Mouse (Mus musculus): ENCODE data around the gene Ablim2. TPM values are rescaled to one million over a fixed set of nuclear protein-coding genes. Genes with fewer than 3 reads are reported as not detected.

Ablim2 gene
- polyA plus RNA-seq, 1 experiment, result 5.1 TPM

DNA sequence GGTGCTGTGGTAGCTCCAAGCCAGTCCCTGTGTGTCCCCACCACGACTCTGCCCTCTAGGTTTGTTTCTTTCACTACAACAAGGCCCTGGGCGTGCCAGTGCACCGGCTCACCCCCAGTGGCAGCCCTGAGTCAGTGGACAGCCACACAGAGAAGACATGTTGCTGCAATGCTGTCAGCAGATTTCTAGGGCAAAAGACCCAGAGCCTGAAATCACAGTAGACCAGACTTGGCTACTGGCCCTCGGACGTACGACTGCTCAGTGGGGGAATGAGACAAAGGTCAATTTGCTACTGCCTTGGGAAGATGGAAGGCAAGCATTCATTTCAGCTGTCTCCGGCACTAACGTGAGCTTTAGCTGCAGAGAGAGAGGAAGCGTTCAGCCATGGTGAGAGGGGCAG is 124.7 kb downstream of the Ablim2 start:
- H3K4me1 ChIP-seq (ENCODE audit: control insufficient read depth, insufficient read depth, insufficient read length), result no peaks in the 10 kb centered on the region
- no peak for DNase-seq (ENCODE audit: low read depth in 1 of 2, low spot score in 2 of 2)
- 77% methylated on average over 9 of the region's 9 CpGs for WGBS
- TF ChIP-seq CTCF (IDR thresholded peaks at IDR 0.05; ENCODE audit: extremely low read depth, insufficient read depth, insufficient read length, insufficient replicate concordance), result no peak
- no peak for TF ChIP-seq POLR2A (IDR thresholded peaks at IDR 0.05; ENCODE audit: low read depth, low read length)
- H3K27ac ChIP-seq (ENCODE audit: insufficient read depth, low read length), result no peak overlapping the region
- H3K27me3 ChIP-seq (ENCODE audit: control insufficient read depth, insufficient read depth, low read length), result no peaks in the 10 kb centered on the region
- H3K4me3 ChIP-seq (ENCODE audit: extremely low read depth, insufficient read depth, insufficient read length), result no peak overlapping the region
- no peaks in the 10 kb centered on the region for H3K36me3 ChIP-seq (ENCODE audit: control insufficient read depth, insufficient read depth, low read length)

DNA sequence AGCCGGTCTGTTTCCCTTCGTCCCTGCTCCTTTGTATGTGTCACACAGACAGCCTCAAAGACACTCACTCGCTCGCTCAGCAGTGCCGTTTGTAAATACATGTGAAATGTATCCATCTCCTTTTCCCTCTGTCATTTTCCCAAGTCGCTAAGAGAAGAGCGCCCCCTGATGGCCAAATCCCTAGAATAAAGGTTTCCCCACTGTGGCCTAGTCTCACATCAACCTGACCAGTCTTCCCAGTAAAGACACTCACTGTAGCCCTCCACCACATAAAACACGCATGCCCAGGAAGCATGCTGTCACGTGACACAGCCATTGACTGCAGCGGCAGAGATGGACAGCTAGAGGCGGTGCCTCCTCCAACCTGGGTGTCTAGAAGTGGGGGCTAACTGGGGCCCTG is 126.6 kb downstream of the Ablim2 start:
- Histone ChIP-seq H3K27ac (ENCODE audit: insufficient read depth, low read length) (no peak overlapping the region), H3K36me3 (ENCODE audit: control insufficient read depth, insufficient read depth, low read length) (no peaks in the 10 kb centered on the region), H3K4me3 (ENCODE audit: extremely low read depth, insufficient read depth, insufficient read length) (no peak overlapping the region), H3K27me3 (ENCODE audit: control insufficient read depth, insufficient read depth, low read length) (no peaks in the 10 kb centered on the region), H3K4me1 (ENCODE audit: control insufficient read depth, insufficient read depth, insufficient read length) (no peaks in the 10 kb centered on the region)
- no peak for DNase-seq (ENCODE audit: low read depth in 1 of 2, low spot score in 2 of 2)
- WGBS, result 59% methylated on average over 11 of the region's 11 CpGs
- TF ChIP-seq POLR2A (IDR thresholded peaks at IDR 0.05; ENCODE audit: low read depth, low read length) (no peak), CTCF (IDR thresholded peaks at IDR 0.05; ENCODE audit: extremely low read depth, insufficient read depth, insufficient read length, insufficient replicate concordance) (no peak)

DNA sequence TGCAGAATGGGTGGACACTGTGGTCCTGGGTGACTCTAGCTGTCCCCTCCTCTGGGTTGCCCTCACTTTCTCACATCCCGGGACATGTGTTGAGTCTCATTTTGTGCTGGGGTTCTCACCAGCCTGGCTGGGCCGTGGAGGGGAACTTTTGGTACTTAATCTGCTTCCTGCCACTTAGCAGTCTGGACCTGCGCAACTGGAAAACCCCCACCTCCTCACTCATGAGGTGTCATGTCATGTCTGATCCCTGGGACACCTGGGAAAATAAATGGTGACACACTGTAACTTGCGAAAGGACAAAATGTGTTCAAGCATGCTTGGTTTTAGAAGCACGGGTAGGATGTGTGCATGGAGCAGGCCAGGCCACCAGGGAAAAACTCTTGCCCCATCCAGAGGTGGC is 127.0 kb downstream of the Ablim2 start:
- no peak overlapping the region for H3K27ac ChIP-seq (ENCODE audit: insufficient read depth, low read length)
- no peak for DNase-seq (ENCODE audit: low read depth in 1 of 2, low spot score in 2 of 2)
- H3K36me3 ChIP-seq (ENCODE audit: control insufficient read depth, insufficient read depth, low read length), result no peaks in the 10 kb centered on the region
- H3K27me3 ChIP-seq (ENCODE audit: control insufficient read depth, insufficient read depth, low read length), result no peaks in the 10 kb centered on the region
- no peak overlapping the region for H3K4me3 ChIP-seq (ENCODE audit: extremely low read depth, insufficient read depth, insufficient read length)
- no peaks in the 10 kb centered on the region for H3K4me1 ChIP-seq (ENCODE audit: control insufficient read depth, insufficient read depth, insufficient read length)
- TF ChIP-seq CTCF (IDR thresholded peaks at IDR 0.05; ENCODE audit: extremely low read depth, insufficient read depth, insufficient read length, insufficient replicate concordance) (no peak), POLR2A (IDR thresholded peaks at IDR 0.05; ENCODE audit: low read depth, low read length) (no peak)
- 85% methylated on average over 5 of the region's 5 CpGs for WGBS

DNA sequence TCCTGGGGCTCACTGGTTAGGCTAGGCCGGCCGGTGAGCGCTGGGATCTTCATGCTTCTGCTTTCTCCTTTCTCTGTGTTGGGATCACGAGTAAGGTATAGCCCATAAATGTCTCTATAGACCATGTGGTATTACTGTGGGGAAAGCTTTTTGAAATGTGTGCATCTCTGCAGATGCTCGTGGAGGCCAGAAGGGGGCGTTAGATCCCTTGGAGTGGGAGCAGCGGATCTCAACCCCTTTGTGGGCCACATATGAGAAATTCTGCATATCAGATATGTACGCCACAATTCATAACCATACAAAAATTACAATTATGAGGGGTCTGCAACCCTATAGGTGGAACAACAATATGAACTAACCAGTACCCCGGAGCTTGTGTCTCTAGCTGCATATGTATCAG is 131.3 kb downstream of the Ablim2 start:
- Histone ChIP-seq H3K27ac (ENCODE audit: insufficient read depth, low read length) (no peak overlapping the region), H3K27me3 (ENCODE audit: control insufficient read depth, insufficient read depth, low read length) (0 out of 2 replicates have a peak, but pooled peaks cover 2% of the 10 kb centered on the region), H3K4me1 (ENCODE audit: control insufficient read depth, insufficient read depth, insufficient read length) (peaks cover 2% of the 10 kb centered on the region; the same call in 1 of the 2 replicates), H3K4me3 (ENCODE audit: extremely low read depth, insufficient read depth, insufficient read length) (no peak overlapping the region), H3K36me3 (ENCODE audit: control insufficient read depth, insufficient read depth, low read length) (no peaks in the 10 kb centered on the region)
- WGBS, result 43% methylated on average over 9 of the region's 9 CpGs
- no peak for TF ChIP-seq CTCF (IDR thresholded peaks at IDR 0.05; ENCODE audit: extremely low read depth, insufficient read depth, insufficient read length, insufficient replicate concordance)
- DNase-seq (ENCODE audit: low read depth in 1 of 2, low spot score in 2 of 2), result no peak

DNA sequence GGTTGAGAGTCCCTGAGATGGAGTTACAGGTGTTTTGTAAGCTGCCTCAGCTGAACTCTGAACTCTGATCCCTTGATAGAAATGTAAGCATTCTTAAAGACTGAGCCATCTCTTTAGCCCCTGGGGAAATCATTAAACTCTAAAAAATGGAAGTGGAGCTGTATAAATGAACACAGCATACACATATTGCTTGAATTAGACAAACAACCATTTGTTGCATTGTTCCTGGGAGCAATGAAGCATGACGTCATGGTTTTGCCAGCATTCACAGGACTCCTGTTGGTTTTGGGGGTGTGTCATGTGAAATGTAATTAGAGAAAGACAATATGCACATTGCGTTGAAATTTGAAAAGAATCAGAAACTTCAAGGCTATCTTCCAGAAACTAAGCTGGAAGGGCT is 132.0 kb downstream of the Ablim2 start:
- Histone ChIP-seq H3K4me1 (ENCODE audit: control insufficient read depth, insufficient read depth, insufficient read length) (peaks cover 2% of the 10 kb centered on the region; the same call in 1 of the 2 replicates), H3K27me3 (ENCODE audit: control insufficient read depth, insufficient read depth, low read length) (0 out of 2 replicates have a peak, but pooled peaks cover 2% of the 10 kb centered on the region), H3K4me3 (ENCODE audit: extremely low read depth, insufficient read depth, insufficient read length) (no peak overlapping the region), H3K27ac (ENCODE audit: insufficient read depth, low read length) (no peak overlapping the region), H3K36me3 (ENCODE audit: control insufficient read depth, insufficient read depth, low read length) (no peaks in the 10 kb centered on the region)
- DNase-seq (ENCODE audit: low read depth in 1 of 2, low spot score in 2 of 2), result no peak
- 79% methylated on average over 2 of the region's 2 CpGs for WGBS
- no peak for TF ChIP-seq CTCF (IDR thresholded peaks at IDR 0.05; ENCODE audit: extremely low read depth, insufficient read depth, insufficient read length, insufficient replicate concordance)
- TF ChIP-seq POLR2A (IDR thresholded peaks at IDR 0.05; ENCODE audit: low read depth, low read length), result no peak

DNA sequence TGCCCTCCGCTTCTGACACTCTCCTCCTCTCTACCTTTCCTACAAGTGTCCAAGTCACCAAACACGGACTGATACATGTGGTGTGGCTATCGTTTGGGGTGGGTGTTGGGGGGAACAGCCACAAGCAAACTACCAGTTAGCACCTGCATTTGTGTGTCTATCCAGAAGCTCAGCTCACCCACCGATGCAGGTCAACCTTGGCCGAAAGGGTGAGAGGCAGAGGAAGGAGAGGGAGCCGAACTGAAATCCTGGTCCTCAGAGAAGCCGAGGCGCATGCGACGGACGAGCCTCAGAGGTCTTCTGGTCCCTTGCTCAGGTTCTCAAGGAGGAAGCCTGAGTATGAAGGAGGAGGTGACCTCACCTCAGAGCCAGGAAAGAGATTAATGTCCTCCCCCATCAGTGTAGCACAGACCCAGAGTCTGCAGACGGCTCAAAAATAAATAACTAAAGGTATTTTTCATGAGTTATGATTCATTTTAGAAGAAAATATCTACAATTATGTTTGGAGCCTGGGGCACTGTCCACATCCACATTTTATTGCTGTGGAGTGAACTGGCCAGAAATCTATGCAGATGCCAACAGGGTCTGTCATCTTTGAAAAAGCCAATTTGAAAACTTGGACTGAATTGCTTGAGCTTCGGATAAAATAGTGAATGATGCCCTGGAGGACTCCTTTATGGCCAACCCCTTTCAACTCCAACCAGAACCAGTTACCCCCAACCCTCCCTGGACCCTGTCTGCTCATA is 133.5 kb downstream of the Ablim2 start:
- DNase-seq (ENCODE audit: low read depth in 1 of 2, low spot score in 2 of 2), result no peak
- 91% methylated on average over 13 of the region's 13 CpGs for WGBS
- no peaks in the 10 kb centered on the region for H3K36me3 ChIP-seq (ENCODE audit: control insufficient read depth, insufficient read depth, low read length)
- H3K4me1 ChIP-seq (ENCODE audit: control insufficient read depth, insufficient read depth, insufficient read length), result peaks cover 2% of the 10 kb centered on the region; the same call in 1 of the 2 replicates
- TF ChIP-seq CTCF (IDR thresholded peaks at IDR 0.05; ENCODE audit: extremely low read depth, insufficient read depth, insufficient read length, insufficient replicate concordance) (no peak), POLR2A (IDR thresholded peaks at IDR 0.05; ENCODE audit: low read depth, low read length) (no peak)
- H3K27me3 ChIP-seq (ENCODE audit: control insufficient read depth, insufficient read depth, low read length), result 0 out of 2 replicates have a peak, but pooled peaks cover 2% of the 10 kb centered on the region
- H3K4me3 ChIP-seq (ENCODE audit: extremely low read depth, insufficient read depth, insufficient read length), result no peak overlapping the region
- H3K27ac ChIP-seq (ENCODE audit: insufficient read depth, low read length), result no peak overlapping the region

DNA sequence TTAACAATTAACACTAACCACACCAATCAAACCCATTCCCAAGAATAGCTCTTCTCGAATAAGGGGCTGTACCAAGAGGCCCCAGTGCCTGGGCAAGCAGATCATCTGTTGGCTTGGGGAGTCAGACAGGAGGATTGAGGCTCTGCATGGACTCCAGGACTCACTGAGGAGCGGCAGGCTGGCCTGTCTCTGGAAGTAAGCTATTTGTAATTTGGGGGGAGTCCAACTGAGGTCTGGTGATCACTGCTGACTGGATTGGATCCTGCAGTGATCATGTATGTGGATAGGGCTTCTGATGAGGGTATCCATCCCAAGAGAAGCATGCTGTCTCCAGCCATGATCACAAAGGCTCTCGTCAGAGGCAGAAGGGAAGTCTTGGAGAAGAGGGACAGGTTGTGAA is 134.7 kb downstream of the Ablim2 start:
- TF ChIP-seq CTCF (IDR thresholded peaks at IDR 0.05; ENCODE audit: extremely low read depth, insufficient read depth, insufficient read length, insufficient replicate concordance) (no peak), POLR2A (IDR thresholded peaks at IDR 0.05; ENCODE audit: low read depth, low read length) (no peak)
- 83% methylated on average over 3 of the region's 3 CpGs for WGBS

More for the DNA sequence above, 134.7 kb downstream of the Ablim2 start:
- DNase-seq (ENCODE audit: low read depth in 1 of 2, low spot score in 2 of 2), result no peak
- Histone ChIP-seq H3K4me1 (ENCODE audit: control insufficient read depth, insufficient read depth, insufficient read length) (peaks cover 2% of the 10 kb centered on the region; the same call in 1 of the 2 replicates), H3K27me3 (ENCODE audit: control insufficient read depth, insufficient read depth, low read length) (0 out of 2 replicates have a peak, but pooled peaks cover 2% of the 10 kb centered on the region), H3K4me3 (ENCODE audit: extremely low read depth, insufficient read depth, insufficient read length) (no peak overlapping the region), H3K27ac (ENCODE audit: insufficient read depth, low read length) (no peak overlapping the region), H3K36me3 (ENCODE audit: control insufficient read depth, insufficient read depth, low read length) (no peaks in the 10 kb centered on the region)

Measured in spleen, adult 2 months (tissue).